Mouse (Mus musculus) left cerebral cortex, adult 11 months (tissue): ENCODE measurements at regions not wholly inside any gene's neighbourhood (a gene's known extent, or its start where the extent isn't known, plus 50 kb on each side); places are given as distances from the start of the nearest gene placed in this dataset.
A peak's percentile ranks its signal among the peaks of the same experiment; 100 is the strongest.
"Not testable (repeated sequence)": the region's sequence is repeated elsewhere in the genome, so short reads cannot be mapped to it uniquely, and the experiment has no call there.

Experiments used
- DNase-seq: peaks from one replicate; pipeline ENCODE4 v3.0.0; 2022; ENCODE audit warnings: low spot score

- peak; percentile 23 for DNase-seq
Measured at GRCm38 (mm10) chr12:29391756-29392155, 136.4 kb upstream of the Myt1l start.

- DNase-seq = no peak
Measured at GRCm38 (mm10) chr12:29394271-29394670, 133.9 kb upstream of the Myt1l start.

- no peak for DNase-seq
Measured at GRCm38 (mm10) chr12:29394881-29395280, 133.3 kb upstream of the Myt1l start.

- DNase-seq = no peak
Measured at GRCm38 (mm10) chr12:29395401-29395982, 132.7 kb upstream of the Myt1l start.

DNA sequence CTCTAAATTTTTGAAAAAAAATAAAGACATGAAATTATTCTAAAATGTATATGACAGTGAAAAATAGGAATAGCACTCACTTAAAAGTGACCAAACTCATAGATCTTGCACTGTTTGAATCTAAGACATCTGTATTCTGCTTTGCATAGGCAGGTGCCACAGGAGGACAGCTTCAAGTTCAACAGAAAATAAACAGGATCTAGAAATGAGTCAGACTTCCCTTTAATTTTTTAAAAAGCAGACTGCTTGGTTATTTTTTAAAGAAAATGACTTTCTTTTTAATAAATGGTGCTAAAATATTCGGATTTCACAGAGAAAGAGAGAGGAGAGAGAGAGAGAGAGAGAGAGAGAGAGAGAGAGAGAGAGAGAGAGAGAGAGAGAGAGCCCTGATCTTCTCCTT is 123.8 kb upstream of the Myt1l start:
- no peak for DNase-seq

- DNase-seq = no peak
Measured at GRCm38 (mm10) chr12:29409336-29410055, 118.7 kb upstream of the Myt1l start.

GRCm38 (mm10) chr12:29433936-29434335 is 94.2 kb upstream of the Myt1l start:
- DNase-seq = no peak

DNA sequence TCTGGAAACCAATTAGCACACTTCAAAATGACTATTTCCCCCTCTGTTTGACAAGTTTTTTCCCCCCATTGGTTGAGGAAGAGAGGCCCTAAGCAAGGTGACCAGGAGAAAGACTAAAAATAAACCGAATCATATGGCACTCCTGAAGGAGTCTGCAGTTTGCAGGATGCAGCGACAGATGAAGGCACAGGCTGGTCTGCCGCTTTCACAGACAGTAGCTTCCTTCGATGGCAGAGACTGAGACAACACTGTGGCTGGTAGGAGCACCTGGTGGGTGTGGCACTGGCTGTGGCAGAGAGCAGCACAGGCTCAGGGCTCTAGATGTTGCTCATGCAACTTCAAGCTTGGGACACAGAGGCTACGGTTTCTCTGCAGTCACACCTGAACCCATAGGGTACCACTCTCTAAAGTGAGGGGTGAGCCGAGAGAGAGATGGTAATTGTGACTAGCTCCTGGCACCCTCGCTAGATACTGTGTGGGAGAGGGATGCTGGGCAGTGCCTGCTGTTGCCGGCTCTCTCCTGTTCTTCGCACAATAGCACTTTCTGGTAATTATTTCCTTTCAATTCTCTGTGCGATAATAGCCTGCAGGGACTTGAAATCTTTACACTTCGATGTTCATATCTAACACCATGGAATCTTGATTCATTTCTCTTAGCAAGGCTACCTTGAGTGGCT is 88.7 kb upstream of the Myt1l start:
- no peak for DNase-seq

DNA sequence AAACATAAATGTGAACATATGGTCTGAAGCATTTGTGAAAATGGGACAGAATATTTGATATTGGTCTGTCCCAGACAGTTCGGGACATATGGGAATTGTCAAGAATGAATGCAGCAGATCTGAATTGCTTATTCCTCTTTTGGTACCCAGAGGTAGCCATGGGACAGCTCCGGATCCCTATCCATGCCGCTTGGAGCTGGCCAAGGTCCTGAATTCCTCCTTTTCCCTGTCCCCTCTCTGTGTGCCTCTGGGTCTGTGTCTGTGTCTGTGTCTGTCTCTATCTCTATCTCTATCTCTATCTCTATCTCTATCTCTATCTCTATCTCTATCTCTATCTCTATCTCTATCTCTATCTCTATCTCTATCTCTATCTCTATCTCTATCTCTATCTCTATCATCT is 63.0 kb upstream of the Myt1l start:
- DNase-seq = not testable (repeated sequence)
